Mouse (Mus musculus) heart, embryonic 14.5 days (tissue): ENCODE measurements around the gene Pcgf2. TPM values are rescaled to one million over a fixed set of nuclear protein-coding genes. Genes with fewer than 3 reads are reported as not detected.
A peak's percentile ranks its signal among the peaks of the same experiment; 100 is the strongest.

Experiments used
- ATAC-seq: fragments of 200-750 bp; cut with Nextera tagmentation; 2 replicates; pipeline ENCODE4 v1.8.0; 2017; ENCODE audit warnings: low read depth, moderate TSS enrichment; ENCODE audit not compliant: insufficient number of reproducible peaks, insufficient read depth, low FRiP score
- H3K27ac ChIP-seq, 2 experiments: fragments of 200-500 bp in 1 of 2; fragments of 300-500 bp in 1 of 2; sonication (generic) in 1 of 2; replicated peaks in 1 of 2; 2 replicates each; pipeline ENCODE4 v1.5.1; 2012 to 2014; ENCODE audit warnings: low read depth in 2 of 2, low read length in 2 of 2, control low read depth in 1 of 2, mild to moderate bottlenecking in 1 of 2, mixed read lengths in 1 of 2; ENCODE audit not compliant: control insufficient read depth in 1 of 2, insufficient read depth in 1 of 2
- H3K27me3 ChIP-seq: fragments of 300-500 bp; sonication (generic); 2 replicates; pipeline ENCODE4 v1.6.1; 2014; ENCODE audit warnings: mild to moderate bottlenecking, low read length, control low read depth; ENCODE audit not compliant: control insufficient read depth, insufficient read depth
- H3K36me3 ChIP-seq: fragments of 300-500 bp; sonication (generic); 2 replicates; pipeline ENCODE4 v1.6.1; 2014; ENCODE audit warnings: mild to moderate bottlenecking, control low read depth, low read length, mixed read lengths; ENCODE audit not compliant: control insufficient read depth, insufficient read depth
- H3K4me1 ChIP-seq, 2 experiments: fragments of 200-500 bp in 1 of 2; fragments of 300-500 bp in 1 of 2; sonication (generic) in 1 of 2; 2 replicates each; pipeline ENCODE4 v1.6.1; 2012 to 2014; ENCODE audit warnings: low read length in 2 of 2, control low read depth in 1 of 2, mixed read lengths in 1 of 2; ENCODE audit not compliant: control insufficient read depth in 2 of 2, insufficient read depth in 2 of 2
- H3K4me2 ChIP-seq: fragments of 300-500 bp; sonication (generic); 2 replicates; pipeline ENCODE4 v1.6.1; 2014; ENCODE audit warnings: mild to moderate bottlenecking, low read length
- H3K4me3 ChIP-seq, 2 experiments: fragments of 200-500 bp in 1 of 2; fragments of 300-500 bp in 1 of 2; sonication (generic) in 1 of 2; 2 replicates each; pipeline ENCODE4 v1.5.1; 2012 to 2014; ENCODE audit warnings: low read length in 2 of 2, mild to moderate bottlenecking in 2 of 2, control low read depth in 1 of 2, low read depth in 1 of 2, moderate library complexity in 1 of 2; ENCODE audit not compliant: control insufficient read depth in 1 of 2, insufficient read depth in 1 of 2
- H3K9ac ChIP-seq: fragments of 300-500 bp; sonication (generic); 2 replicates; pipeline ENCODE4 v1.6.1; 2014; ENCODE audit warnings: mild to moderate bottlenecking, low read length
- H3K9me3 ChIP-seq: fragments of 300-500 bp; sonication (generic); 2 replicates; pipeline ENCODE4 v1.6.1; 2016; ENCODE audit warnings: low read length, control low read depth; ENCODE audit not compliant: control insufficient read depth
- WGBS: fragments of 180-500 bp; shearing (Covaris S2); extraction: QIAGEN DNeasy Blood & Tissue Kit; methylation state at CpG from one replicate; pipeline ENCODE4 v1.1.7; 2014; 5-methylcytosine and 5-hydroxymethylcytosine counted together
- polyA plus RNA-seq: library from polyadenylated mRNA; unstranded; fragments of >200 nt; fragmentation: Nextera tagmentation; extraction: Ambion mirVana; gene quantifications from 2 replicates; pipeline ENCODE4 v1.2.1, GENCODE M21; 2014

The Pcgf2 gene
- polyA plus RNA-seq, 1 experiment from 2014 or later: 12.5 TPM

DNA sequence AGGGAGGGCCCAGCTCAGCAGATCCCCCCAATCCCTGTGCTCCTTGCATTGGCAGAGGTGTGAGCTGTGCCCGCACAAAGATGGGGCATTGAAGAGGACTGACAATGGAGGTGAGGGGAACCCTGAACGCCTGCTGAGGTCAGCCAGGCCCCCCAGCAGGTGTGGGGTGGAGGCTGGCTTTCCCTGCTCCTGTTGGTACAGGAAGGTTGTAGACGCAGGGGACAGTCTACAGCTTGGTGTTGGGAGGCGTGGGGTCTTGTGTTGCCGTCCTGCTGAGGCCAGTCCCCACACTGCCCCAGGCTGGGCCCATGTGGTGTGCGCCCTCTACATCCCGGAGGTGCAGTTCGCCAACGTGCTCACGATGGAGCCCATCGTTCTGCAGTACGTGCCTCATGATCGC is 34.9 kb downstream of the Pcgf2 start:
- no peak overlapping the region for H3K4me3 ChIP-seq

DNA sequence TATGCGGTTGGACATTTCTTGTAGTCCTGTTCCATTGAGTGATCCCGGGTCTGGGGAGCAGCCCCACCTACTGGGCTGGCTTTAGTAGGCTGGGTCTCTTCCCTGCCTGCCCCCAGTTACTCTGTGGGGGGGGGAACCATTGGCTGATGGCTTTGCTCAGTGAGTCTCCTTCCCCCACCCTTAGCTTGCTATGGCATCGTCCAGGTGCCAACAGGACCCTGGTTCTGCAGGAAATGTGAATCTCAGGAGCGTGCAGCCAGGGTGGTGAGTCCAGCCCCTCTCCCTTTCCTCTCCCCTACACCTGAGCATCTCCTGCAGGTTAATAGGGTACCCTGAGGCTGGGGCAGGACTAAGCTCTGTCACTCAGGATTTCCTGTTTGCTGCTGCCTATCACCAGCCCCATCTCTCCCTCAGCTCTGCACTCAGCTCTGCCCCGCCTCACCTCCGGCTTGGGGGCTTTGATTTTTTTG is 35.5 kb downstream of the Pcgf2 start:
- 26% methylated on average over 6 of the region's 6 CpGs for WGBS
- Histone ChIP-seq H3K4me1 (peaks cover 42 to 47% of the 10 kb centered on the region in 2 experiments), H3K9me3 (no peaks in the 10 kb centered on the region), H3K4me2 (peak overlapping the region; percentile 86), H3K27me3 (no peaks in the 10 kb centered on the region), H3K36me3 (peaks cover 44% of the 10 kb centered on the region), H3K4me3 (peak overlapping the region; percentile 73 to 90; a peak in 3 of 4 replicates), H3K9ac (peak overlapping the region; percentile 95), H3K27ac (peak overlapping the region in 1 of 2 experiments; percentile 9; a peak in 1 of 4 replicates)
- ATAC-seq: no peak

More for the DNA sequence above, 34.9 kb downstream of the Pcgf2 start:
- no peaks in the 10 kb centered on the region for H3K27me3 ChIP-seq
- peak overlapping the region; percentile 95; the same call in 1 of the 2 replicates for H3K9ac ChIP-seq
- no peaks in the 10 kb centered on the region for H3K9me3 ChIP-seq
- WGBS: 89% methylated on average over 13 of the region's 13 CpGs
- no peak for ATAC-seq
- peaks cover 47 to 52% of the 10 kb centered on the region in 2 experiments for H3K4me1 ChIP-seq
- H3K4me2 ChIP-seq: no peak overlapping the region
- H3K27ac ChIP-seq: no peak overlapping the region
- peaks cover 50% of the 10 kb centered on the region for H3K36me3 ChIP-seq

DNA sequence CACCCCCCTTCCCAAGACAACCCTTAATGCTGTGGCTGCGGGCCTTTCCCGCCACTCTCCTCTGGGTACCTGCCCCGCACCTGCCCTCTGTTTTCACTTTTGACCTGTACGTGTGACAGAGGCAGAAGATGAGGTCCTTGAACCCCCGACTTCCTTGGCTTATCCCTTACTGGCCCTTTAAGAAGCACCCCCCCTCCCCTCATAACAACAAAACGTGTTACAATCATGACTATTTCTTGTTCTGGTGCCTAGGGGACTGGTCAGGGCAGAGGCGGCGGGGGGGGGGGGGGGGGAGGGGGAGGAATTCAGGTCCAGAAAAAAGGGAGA is 36.0 kb downstream of the Pcgf2 start:
- Histone ChIP-seq H3K27me3 (no peaks in the 10 kb centered on the region), H3K4me3 (peak overlapping the region; percentile 73 to 90), H3K4me2 (peak overlapping the region; percentile 86), H3K27ac (peak overlapping the region; percentile 53 to 92), H3K9ac (peak overlapping the region; percentile 95), H3K36me3 (peaks cover 40% of the 10 kb centered on the region), H3K4me1 (peaks cover 40 to 46% of the 10 kb centered on the region in 2 experiments), H3K9me3 (no peaks in the 10 kb centered on the region)
- ATAC-seq: no peak
- under 1% methylated on average over 6 of the region's 8 CpGs for WGBS

DNA sequence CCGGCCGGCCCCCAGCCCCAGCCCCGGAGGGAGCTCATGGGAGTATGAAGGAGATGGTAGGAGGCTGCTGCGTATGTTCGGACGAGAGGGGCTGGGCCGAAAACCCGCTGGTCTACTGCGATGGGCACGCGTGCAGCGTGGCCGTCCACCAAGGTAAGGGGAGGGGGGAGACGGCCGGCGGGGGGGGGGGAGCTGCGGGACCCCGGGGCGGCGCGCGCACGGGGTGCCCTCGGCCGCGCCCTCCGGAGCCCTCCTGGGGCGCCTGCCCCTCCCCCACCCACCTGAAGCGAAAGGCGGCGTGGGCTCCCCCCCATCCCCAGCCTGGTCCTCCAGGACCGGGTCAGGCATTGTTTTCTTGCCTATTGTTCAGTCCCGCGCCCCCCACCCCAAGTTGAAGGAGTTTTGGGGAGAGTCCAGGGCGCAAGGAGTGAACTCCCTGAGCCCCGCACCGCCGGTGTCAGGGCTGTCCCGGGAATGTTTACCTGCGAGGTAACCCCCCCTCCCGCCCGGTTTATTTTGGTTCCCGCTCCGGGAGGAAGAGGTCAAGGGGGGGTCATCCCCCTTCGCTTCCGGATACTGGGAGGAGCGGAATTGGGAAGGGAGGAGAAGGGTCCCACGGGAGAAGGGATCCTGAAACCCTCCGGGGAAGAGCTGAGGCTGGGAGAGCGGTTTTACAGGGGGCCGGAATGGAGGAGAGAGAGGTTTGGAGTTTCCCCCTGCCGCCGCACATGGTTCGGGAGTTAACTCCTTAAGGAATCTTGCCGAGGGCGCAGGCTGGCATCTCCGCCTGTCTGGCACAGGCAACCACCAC is 36.6 kb downstream of the Pcgf2 start:
- Histone ChIP-seq H3K27me3 (no peaks in the 10 kb centered on the region), H3K27ac (peak overlapping the region; percentile 53 to 92), H3K4me1 (peaks cover 38 to 45% of the 10 kb centered on the region in 2 experiments), H3K36me3 (peaks cover 36% of the 10 kb centered on the region), H3K9me3 (no peaks in the 10 kb centered on the region), H3K9ac (peak overlapping the region; percentile 95), H3K4me3 (peak overlapping the region; percentile 73 to 90), H3K4me2 (peak overlapping the region; percentile 86)
- 0 out of 2 replicates have a peak, but pooled peaks have one; percentile 15 for ATAC-seq
- under 1% methylated on average over 40 of the region's 57 CpGs for WGBS

DNA sequence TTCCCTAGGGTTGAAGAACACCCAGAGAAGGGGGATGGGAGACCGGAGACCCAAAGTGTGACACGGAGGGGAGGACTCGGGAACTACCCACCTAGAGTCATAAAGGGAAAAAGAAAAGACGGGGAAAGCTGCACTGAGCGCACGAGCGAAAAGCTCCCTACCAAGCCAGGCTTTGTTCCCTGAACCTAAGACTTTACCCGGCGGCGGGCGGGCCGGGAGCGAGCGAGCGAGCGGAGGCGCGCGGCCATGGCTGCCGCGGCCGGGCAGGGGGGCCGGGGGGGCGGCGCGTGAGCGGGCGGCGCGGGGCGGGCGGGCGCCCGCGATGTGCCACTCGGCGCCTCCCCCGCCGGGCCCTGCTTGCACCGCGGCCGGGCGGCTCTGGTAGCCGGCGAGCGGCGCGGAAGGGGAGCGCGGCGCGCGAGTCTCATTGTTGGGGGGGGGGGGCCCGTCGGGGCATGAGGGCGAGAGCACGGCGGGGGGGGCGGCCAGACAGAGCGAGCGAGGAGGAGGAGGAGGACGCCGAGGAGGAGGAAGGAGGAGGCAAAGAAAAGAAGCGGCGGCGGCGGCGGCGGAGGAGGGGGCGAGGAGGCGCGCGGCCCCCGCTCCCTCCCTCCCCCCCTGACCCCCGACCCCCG is 37.3 kb downstream of the Pcgf2 start, which contains the start of gene Mllt6:
TSS of gene Mllt6 (plus strand) at position 522 of the 635 bp plus-strand sequence.
- under 1% methylated on average over 22 of the region's 76 CpGs for WGBS

DNA sequence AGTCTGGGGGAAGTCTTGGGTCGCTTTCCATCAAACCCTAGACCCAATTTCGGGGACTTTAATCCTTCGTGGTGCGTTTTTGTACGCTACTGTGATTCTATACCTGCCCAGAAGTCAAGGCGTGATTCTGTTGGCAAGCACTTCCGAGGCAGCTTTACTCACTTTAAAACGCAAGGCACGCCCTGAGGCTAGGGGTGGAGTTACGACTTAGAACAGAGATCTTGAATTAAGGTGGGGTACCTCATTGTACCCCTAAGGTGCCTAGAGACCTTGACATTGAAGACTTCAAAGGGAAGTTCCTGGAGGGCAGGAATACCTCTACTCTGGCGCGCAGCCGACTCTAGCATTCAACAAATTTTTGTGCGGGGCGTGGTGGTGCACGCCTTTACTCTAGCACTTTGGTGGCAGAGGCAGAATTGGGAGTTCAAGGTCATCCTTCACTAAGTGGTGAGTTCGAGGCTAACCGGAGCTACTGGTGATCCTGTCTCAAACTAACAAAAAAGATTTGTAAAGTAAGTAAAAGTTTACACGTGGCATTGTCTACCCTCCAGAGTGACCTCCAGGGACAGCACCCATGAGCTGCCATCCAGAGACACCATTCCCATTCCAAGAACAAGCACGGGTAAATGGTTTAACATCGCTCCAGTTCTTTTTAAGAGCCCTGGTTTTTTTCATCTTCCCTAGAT is 37.9 kb downstream of the Pcgf2 start:
- no peaks in the 10 kb centered on the region for H3K27me3 ChIP-seq
- H3K9ac ChIP-seq: peak overlapping the region; percentile 95
- ATAC-seq: no peak
- H3K27ac ChIP-seq: peak overlapping the region; percentile 90 to 92
- no peaks in the 10 kb centered on the region for H3K9me3 ChIP-seq
- peaks cover 32 to 37% of the 10 kb centered on the region in 2 experiments for H3K4me1 ChIP-seq
- peak overlapping the region; percentile 86 for H3K4me2 ChIP-seq
- peaks cover 22% of the 10 kb centered on the region for H3K36me3 ChIP-seq
- 2% methylated on average over 21 of the region's 21 CpGs for WGBS
- H3K4me3 ChIP-seq: peak overlapping the region; percentile 73 to 90

More for the DNA sequence above, 37.3 kb downstream of the Pcgf2 start, which contains the start of gene Mllt6:
- Histone ChIP-seq H3K27ac (peak within 1 kb of the TSS; percentile 90 to 92), H3K36me3 (peaks cover 29% of the 10 kb centered on the region), H3K4me3 (peak within 1 kb of the TSS; percentile 73 to 90), H3K27me3 (no peaks in the 10 kb centered on the region), H3K9ac (peak within 1 kb of the TSS; percentile 95), H3K9me3 (no peaks in the 10 kb centered on the region), H3K4me2 (peak within 1 kb of the TSS; percentile 86), H3K4me1 (peaks cover 32 to 38% of the 10 kb centered on the region in 2 experiments)
- ATAC-seq: peak; percentile 33; the same call in 1 of the 2 replicates

DNA sequence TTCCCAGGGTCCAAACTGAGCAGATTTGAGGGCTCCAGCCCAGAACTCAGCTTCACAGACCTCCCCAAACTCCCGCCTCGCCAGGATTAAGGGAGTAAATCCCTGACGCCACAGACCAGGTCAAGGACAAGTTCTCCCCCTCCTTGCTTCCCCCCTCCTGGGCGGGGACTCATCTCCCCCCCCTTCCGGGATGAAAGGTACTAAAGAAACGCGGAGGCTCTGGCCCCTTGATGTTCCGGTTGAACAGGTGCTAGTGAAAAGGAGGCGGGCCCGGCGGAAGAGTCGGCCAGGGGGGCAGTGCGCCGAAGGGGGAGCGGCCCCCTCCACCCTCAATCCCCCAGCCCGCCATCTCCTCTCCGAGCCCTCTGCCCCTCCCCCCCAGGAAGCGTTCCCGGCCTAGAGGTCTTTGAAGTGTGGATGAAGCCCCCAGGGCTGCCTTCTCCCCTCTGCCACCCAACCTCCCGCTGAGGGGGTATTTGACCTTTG is 38.6 kb downstream of the Pcgf2 start:
- H3K9ac ChIP-seq: peak overlapping the region; percentile 95
- ATAC-seq: no peak
- H3K9me3 ChIP-seq: no peaks in the 10 kb centered on the region
- H3K36me3 ChIP-seq: peaks cover 15% of the 10 kb centered on the region
- H3K4me3 ChIP-seq: peak overlapping the region; percentile 73 to 90
- H3K27ac ChIP-seq: peak overlapping the region; percentile 90 to 92
- under 1% methylated on average over 20 of the region's 20 CpGs for WGBS
- H3K4me1 ChIP-seq: peaks cover 36 to 43% of the 10 kb centered on the region in 2 experiments
- no peaks in the 10 kb centered on the region for H3K27me3 ChIP-seq
- H3K4me2 ChIP-seq: peak overlapping the region; percentile 86
